Mouse (Mus musculus): ENCODE results near the gene F8. TPM values are rescaled to one million over a fixed set of nuclear protein-coding genes. Genes with fewer than 3 reads are reported as not detected.
"Not testable (repeated sequence)": the region's sequence is repeated elsewhere in the genome, so short reads cannot be mapped to it uniquely, and the experiment has no call there.

The F8 gene
- total RNA-seq, 2 experiments from 2014 or later, result 1.6 to 2.6 TPM

DNA sequence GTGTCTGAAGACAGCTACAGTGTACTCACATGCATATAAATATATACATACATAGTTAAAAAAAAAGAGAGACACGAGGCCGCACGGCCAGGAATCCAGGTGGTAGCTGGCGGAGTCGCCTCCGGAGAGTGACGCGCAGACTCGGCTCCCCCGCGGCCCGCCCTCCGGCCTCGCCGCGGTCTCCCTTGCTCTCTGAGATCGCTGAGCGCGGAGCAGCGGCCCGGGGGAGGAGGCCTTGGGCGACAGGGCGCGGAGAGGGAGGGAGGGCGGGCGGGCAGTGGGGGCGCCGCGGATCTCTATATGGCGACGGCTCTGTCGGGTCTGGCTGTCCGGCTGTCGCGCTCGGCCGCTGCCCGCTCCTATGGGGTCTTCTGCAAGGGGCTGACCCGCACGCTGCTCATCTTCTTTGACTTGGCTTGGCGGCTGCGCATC is 239.3 kb downstream of the F8 start:
- DNase-seq (ENCODE audit: low spot score in 2 of 2), result not testable (repeated sequence)

GRCm38 (mm10) chrX:75138182-75138581 is 244.2 kb downstream of the F8 start:
- DNase-seq (ENCODE audit: low spot score in 2 of 2), result no peak

DNA sequence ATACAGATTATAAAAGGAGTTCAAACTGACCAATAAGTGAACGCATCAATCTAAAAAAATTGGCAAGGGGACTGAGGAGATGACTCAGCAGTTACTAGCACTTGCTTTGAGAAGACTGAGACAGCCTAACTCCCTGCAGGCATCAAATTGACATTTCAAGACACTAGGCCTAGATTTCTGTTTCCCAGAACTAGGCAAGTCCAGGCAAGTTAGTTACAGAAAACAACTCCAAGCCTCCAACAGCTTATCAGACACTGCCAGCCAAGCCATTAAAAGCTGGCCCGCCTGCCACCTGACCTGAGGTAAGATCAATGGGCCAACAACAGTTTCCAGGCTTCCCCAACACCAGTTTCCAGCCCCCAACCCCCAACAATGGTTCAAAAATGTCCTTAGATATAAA is 244.7 kb downstream of the F8 start:
- no peak for DNase-seq (ENCODE audit: low spot score in 2 of 2)

DNA sequence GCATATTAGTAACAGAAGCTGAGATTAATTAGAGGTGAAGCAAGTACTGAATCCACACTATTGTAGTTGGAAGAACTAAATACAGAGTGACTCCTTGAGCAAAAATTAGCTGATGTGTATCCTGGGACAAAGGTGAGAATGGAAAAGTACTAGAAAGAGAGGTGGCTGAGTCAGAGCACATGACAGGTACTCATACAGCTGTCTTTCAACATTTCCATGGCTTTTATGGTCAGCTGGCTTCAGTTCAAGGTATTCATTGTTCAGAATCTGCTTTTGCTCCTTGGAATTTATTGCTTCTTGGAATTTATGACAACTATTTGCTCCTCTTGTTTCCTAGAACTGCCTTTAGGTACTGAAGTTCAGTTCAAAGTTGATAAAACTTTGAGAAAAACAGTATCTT is 245.5 kb downstream of the F8 start:
- DNase-seq (ENCODE audit: low spot score in 2 of 2), result no peak

DNA sequence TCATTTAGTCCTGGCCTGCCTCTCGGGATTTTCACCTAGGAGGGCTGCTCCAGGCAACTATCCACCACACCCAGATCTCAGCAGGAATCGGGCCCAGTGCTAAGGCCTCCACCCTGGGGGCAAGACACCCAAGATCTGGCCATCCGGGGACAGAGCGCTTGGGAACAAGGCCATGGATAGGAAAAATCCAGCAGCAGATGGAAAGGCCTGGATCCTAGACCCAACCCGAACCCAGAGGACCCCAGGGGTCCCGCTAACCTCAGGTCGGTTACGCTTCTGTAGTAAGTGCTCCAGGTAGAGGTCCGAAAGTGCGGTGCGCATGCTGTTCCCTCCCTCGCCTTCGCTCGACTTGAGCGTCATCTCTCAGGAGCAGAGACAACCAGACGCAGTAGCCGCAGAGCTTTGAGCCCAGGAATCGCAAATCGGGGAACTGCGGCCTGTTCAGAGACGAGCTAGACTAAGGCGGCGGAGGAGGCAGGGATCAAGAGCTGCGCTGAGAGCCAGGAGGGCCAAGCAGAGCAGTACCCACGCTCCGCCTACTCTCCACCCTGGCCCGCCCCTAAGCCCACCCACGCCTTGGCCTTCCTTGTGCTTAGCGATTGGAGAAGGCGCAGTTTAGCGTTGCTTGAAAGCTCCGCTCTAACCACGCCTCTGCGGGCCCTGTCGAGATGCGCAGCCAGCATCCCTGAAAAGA is 251.8 kb downstream of the F8 start, which contains the start of gene Mpp1:
Gene Mpp1 (minus strand): TSS at position 550 of the 694 bp plus-strand sequence.
- DNase-seq (ENCODE audit: low spot score in 2 of 2), result peak; percentile 56 to 66

DNA sequence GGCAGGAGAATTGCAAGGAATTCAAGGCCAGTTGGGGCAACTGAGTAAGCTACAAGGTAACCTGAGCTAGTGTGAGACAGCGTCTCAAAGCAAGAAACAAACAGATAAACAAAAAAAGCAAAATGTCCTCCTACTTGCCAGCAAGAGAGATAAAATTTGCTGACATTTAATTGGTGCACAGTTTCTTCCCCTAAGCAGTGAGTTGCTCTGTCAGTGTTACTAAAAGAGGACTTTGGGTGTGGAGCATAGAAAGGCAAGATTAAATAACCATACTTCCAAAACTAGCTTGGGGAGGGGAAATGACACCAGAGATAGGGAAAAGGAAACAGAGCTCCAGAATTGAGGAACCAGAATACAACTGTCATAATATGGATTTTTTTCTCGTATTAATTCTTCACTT is 252.9 kb downstream of the F8 start:
- DNase-seq (ENCODE audit: low spot score in 2 of 2), result no peak

DNA sequence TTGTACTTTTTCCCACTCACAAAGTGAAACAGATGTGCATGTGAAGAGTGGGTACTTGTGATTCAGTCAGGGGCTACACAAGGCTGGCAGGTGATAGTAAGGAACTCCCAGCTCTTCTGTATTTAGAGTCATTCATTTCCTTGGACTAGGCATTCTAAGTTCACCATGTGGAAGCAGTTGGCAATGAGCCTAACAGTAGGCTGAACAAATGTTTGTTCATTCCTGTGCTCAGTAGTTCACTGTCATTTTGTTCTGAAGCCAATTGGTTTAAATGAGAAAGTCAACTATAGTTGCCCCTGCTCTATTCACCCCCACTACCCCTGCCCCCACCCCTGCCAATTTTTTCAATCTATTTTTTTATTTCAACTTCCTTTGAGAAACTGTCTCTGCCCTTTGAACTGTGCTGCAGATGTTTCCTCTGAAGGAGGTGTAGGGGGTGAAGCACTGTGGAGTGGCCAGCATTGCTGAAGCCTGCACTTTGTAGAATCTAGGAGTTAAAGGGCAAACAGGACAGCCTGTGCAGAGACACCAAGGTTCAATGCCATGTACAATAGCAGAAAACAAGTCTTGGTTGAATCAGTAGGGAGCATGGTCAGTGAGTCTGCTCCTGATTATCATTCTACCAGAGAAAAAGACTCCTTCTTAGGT is 254.0 kb downstream of the F8 start:
- no peak for DNase-seq (ENCODE audit: low spot score in 2 of 2)

- DNase-seq (ENCODE audit: low spot score in 2 of 2), result no peak
Measured at GRCm38 (mm10) chrX:75126893-75127292, 255.5 kb downstream of the F8 start.

DNA sequence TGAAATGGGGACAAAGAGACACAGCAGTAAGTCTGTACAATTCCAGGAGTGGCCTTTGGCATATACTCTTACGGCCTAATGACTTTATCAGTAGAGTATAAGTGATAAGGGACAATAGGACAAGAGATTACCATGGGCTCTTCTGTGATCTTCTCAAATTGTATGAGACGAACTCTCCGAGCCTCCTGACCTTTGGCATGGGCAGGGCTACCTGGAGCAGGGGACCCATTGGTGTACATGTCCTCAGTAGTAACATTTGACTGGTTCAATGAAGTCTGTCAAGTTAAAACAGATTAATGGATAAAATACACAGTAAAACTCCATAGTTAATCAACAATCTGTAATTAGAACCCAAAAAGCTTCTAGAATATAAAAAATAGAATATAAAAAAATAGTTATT is 256.8 kb downstream of the F8 start:
- no peak for DNase-seq (ENCODE audit: low spot score in 2 of 2)

Other genes starting within 250 kb of the F8 start
- gene Smim9, start 218.8 kb downstream of the F8 start, total RNA-seq (2021), result not detected
- 10 to 100 TPM; 32.5 to 53.9 TPM for gene Fundc2, start 216 bp downstream of the F8 start, total RNA-seq (2021)
- gene Cmc4, start 34.0 kb upstream of the F8 start, total RNA-seq (2021), result 10 to 100 TPM; 10.8 to 14.7 TPM
- gene Mtcp1, start 34.0 kb upstream of the F8 start, total RNA-seq (2021), result 1 to 10 TPM; 5.8 to 7.8 TPM
- 10 to 100 TPM; 30.0 to 32.6 TPM for gene Brcc3, start 34.0 kb upstream of the F8 start, total RNA-seq (2021)
- gene Vbp1, start 131.7 kb upstream of the F8 start, total RNA-seq (2021), result 10 to 100 TPM; 79.7 to 89.3 TPM
- 10 to 100 TPM; 32.8 to 37.0 TPM for gene Rab39b, start 195.6 kb upstream of the F8 start, total RNA-seq (2021)